Comparison of ENCODE assay signal across 23 mouse cellular contexts in the genomic region with DNA sequence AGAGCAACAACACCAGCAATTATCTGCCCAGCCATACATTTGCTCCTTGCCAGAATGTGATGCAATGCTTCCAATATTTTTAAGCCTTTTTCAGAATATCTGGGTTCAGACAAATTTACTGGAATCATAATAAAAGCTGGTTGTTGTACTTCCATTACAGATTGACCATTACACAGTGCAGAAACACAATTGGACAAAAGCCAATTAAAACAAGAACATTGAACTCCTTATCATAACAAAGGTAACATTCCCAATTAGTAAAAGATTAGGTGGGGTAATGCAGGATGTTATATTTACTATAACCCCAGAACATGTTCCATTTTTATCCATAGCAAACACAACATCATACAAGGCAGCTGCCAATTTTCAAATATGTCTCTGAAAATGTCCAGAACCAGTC.
"Had no signal": no experiment of that assay in that cellular context is flagged by ENCODE, and none has a peak within 500 bp of the region (broad histone marks: within the 10 kb centered on the region; RNA-seq: fewer than 3 reads in every experiment).

No protein-coding gene starts in this region.

- H3K9me3 ChIP-seq: heart, embryonic 10.5 days; heart, embryonic 15.5 days; hindbrain, embryonic 13.5 days; hindbrain, embryonic 15.5 days; limb, embryonic 10.5 days; liver, embryonic 13.5 days; liver, embryonic 15.5 days had no signal

- H3K4me2 ChIP-seq: heart, embryonic 13.5 days; heart, embryonic 15.5 days; hindbrain, embryonic 13.5 days; hindbrain, embryonic 15.5 days; limb, embryonic 12.5 days; liver, embryonic 13.5 days; liver, embryonic 15.5 days had no signal

- H3K4me3 ChIP-seq: heart, embryonic 10.5 days; heart, embryonic 13.5 days; heart, embryonic 15.5 days; hindbrain, embryonic 13.5 days; hindbrain, embryonic 15.5 days; left cerebral cortex, adult 2 months; limb, embryonic 10.5 days; limb, embryonic 12.5 days; liver, embryonic 13.5 days; liver, embryonic 15.5 days had no signal

- DNase-seq: gastrocnemius, postnatal 14 days; gastrocnemius, postnatal 36 days; heart, adult 18-20 months; heart, postnatal 14 days; heart, postnatal 36 days; kidney, adult 18-20 months; kidney, adult 8-10 months; kidney, postnatal 10 days; kidney, postnatal 25 days; kidney, postnatal 4 days; liver; liver, embryonic 13.5 days; liver, postnatal 0 days had no signal

- H3K4me1 ChIP-seq: heart, embryonic 10.5 days; heart, embryonic 13.5 days; heart, embryonic 15.5 days; hindbrain, embryonic 13.5 days; hindbrain, embryonic 15.5 days; limb, embryonic 10.5 days; limb, embryonic 12.5 days; liver, embryonic 13.5 days; liver, embryonic 15.5 days had no signal

- H3K36me3 ChIP-seq: heart, embryonic 10.5 days; heart, embryonic 13.5 days; heart, embryonic 15.5 days; hindbrain, embryonic 13.5 days; hindbrain, embryonic 15.5 days; limb, embryonic 10.5 days; limb, embryonic 12.5 days; liver, embryonic 13.5 days; liver, embryonic 15.5 days had no signal

- H3K27me3 ChIP-seq: heart, embryonic 13.5 days; heart, embryonic 15.5 days; hindbrain, embryonic 13.5 days; hindbrain, embryonic 15.5 days; limb, embryonic 12.5 days; liver, embryonic 13.5 days; liver, embryonic 15.5 days had no signal

- H3K27ac ChIP-seq: heart, embryonic 10.5 days; heart, embryonic 13.5 days; heart, embryonic 15.5 days; hindbrain, embryonic 13.5 days; hindbrain, embryonic 15.5 days; hindbrain, postnatal 0 days; left cerebral cortex, adult 2 months; limb, embryonic 10.5 days; limb, embryonic 12.5 days; liver, embryonic 13.5 days; liver, embryonic 15.5 days had no signal

- ATAC-seq: hindbrain, postnatal 0 days; liver, postnatal 0 days had no signal

- H3K9ac ChIP-seq: heart, embryonic 13.5 days; heart, embryonic 15.5 days; hindbrain, embryonic 13.5 days; hindbrain, embryonic 15.5 days; limb, embryonic 12.5 days; liver, embryonic 13.5 days; liver, embryonic 15.5 days; liver, postnatal 0 days had no signal
